Mouse (Mus musculus) left cerebral cortex, adult 2 months (tissue): ENCODE measurements around the gene Ctsh. TPM values are rescaled to one million over a fixed set of nuclear protein-coding genes. Genes with fewer than 3 reads are reported as not detected.
"Not testable (repeated sequence)": the region's sequence is repeated elsewhere in the genome, so short reads cannot be mapped to it uniquely, and the experiment has no call there.

Experiments
- DNase-seq, 2 experiments: peaks; one replicate each; pipeline ENCODE4 v3.0.0; 2021 to 2022; ENCODE audit warnings: low spot score in 2 of 2, mixed read lengths in 1 of 2; ENCODE audit errors: extremely low spot score in 1 of 2
- H3K27ac ChIP-seq: fragments of 200-600 bp; 2 replicates; pipeline ENCODE4 v1.8.1; 2022
- H3K4me3 ChIP-seq: fragments of 200-600 bp; 2 replicates; pipeline ENCODE4 v1.8.1; 2022
- CTCF ChIP-seq: fragments of 200-600 bp; IDR thresholded peaks from 2 replicates; pipeline ENCODE4 v1.8.1; 2022; ENCODE audit warnings: antibody characterized with exemption, mild to moderate bottlenecking, moderate library complexity
- intact Hi-C: fragments of 180-260 bp; cut with DNase I; formaldehyde crosslinking; loops from one replicate; pipeline ENCODE4 v1.15.1; 2025
- total RNA-seq, 2 experiments: library from RNA; stranded (reverse); gene quantifications; 2 replicates each; pipeline ENCODE4 v1.2.3; 2021

The Ctsh gene
- total RNA-seq, 2 experiments from 2014 or later = 14.1 to 18.9 TPM

- no peak for TF ChIP-seq CTCF
- no peak for DNase-seq
These were observed 6.6 kb downstream of the Ctsh start for GRCm38 (mm10) chr9:90060574-90060875.

GRCm38 (mm10) chr9:90060932-90061331, 7.0 kb downstream of the Ctsh start:
- H3K4me3 ChIP-seq, DNase-seq, H3K27ac ChIP-seq, intact Hi-C loops: not testable (repeated sequence)

More at GRCm38 (mm10) chr9:90060574-90060875, 6.6 kb downstream of the Ctsh start:
- intact Hi-C loops = no loop called here
- H3K27ac ChIP-seq = no peak overlapping the region
- no peak overlapping the region for H3K4me3 ChIP-seq

GRCm38 (mm10) chr9:90067341-90067740, 13.4 kb downstream of the Ctsh start:
- no peak overlapping the region for H3K27ac ChIP-seq
- H3K4me3 ChIP-seq = no peak overlapping the region
- no peak for TF ChIP-seq CTCF
- DNase-seq = no peak
- intact Hi-C loops = no loop called here

GRCm38 (mm10) chr9:90068786-90069185, 14.8 kb downstream of the Ctsh start:
- TF ChIP-seq CTCF = no peak
- H3K4me3 ChIP-seq = no peak overlapping the region

GRCm38 (mm10) chr9:90069485-90069884, 15.5 kb downstream of the Ctsh start:
- TF ChIP-seq CTCF = no peak
- H3K4me3 ChIP-seq = no peak overlapping the region
- H3K27ac ChIP-seq = no peak overlapping the region
- no peak for DNase-seq
- intact Hi-C loops = no loop called here

More at GRCm38 (mm10) chr9:90068786-90069185, 14.8 kb downstream of the Ctsh start:
- no peak overlapping the region for H3K27ac ChIP-seq
- DNase-seq = no peak
- intact Hi-C loops = no loop called here

- H3K27ac ChIP-seq = no peak overlapping the region
- no peak for TF ChIP-seq CTCF
- intact Hi-C loops = no loop called here
These were observed 16.2 kb downstream of the Ctsh start for GRCm38 (mm10) chr9:90070174-90070573.

GRCm38 (mm10) chr9:90075336-90075735, 21.4 kb downstream of the Ctsh start:
- no peak for TF ChIP-seq CTCF
- intact Hi-C loops = loop anchor here (5.0 kb wide), 2 partner anchors 88 to 248 kb away; no protein-coding TSS in a partner anchor
- DNase-seq = no peak
- no peak overlapping the region for H3K4me3 ChIP-seq
- H3K27ac ChIP-seq = no peak overlapping the region

More at GRCm38 (mm10) chr9:90070174-90070573, 16.2 kb downstream of the Ctsh start:
- DNase-seq = no peak
- no peak overlapping the region for H3K4me3 ChIP-seq

GRCm38 (mm10) chr9:90076131-90076530, 22.2 kb downstream of the Ctsh start:
- no peak for TF ChIP-seq CTCF
- Histone ChIP-seq H3K27ac (no peak overlapping the region), H3K4me3 (no peak overlapping the region)
- intact Hi-C loops = loop anchor here (5.0 kb wide), 2 partner anchors 89 to 249 kb away; no protein-coding TSS in a partner anchor
- DNase-seq = no peak

GRCm38 (mm10) chr9:90076849-90077461, 23.0 kb downstream of the Ctsh start:
- peak; percentile 89 for TF ChIP-seq CTCF
- peak; percentile 56 to 65 for DNase-seq
- Histone ChIP-seq H3K4me3 (no peak overlapping the region), H3K27ac (no peak overlapping the region)
- intact Hi-C loops = loop anchor here (5.0 kb wide), 2 partner anchors 90 to 250 kb away; no protein-coding TSS in a partner anchor

GRCm38 (mm10) chr9:90081961-90082360, 28.0 kb downstream of the Ctsh start:
- DNase-seq, intact Hi-C loops, H3K27ac ChIP-seq, H3K4me3 ChIP-seq: not testable (repeated sequence)

- intact Hi-C loops = no loop called here
- no peak for DNase-seq
- no peak overlapping the region for H3K4me3 ChIP-seq
- no peak overlapping the region for H3K27ac ChIP-seq
- no peak for TF ChIP-seq CTCF
These were observed 29.0 kb downstream of the Ctsh start for GRCm38 (mm10) chr9:90082992-90083391.

GRCm38 (mm10) chr9:90084152-90084551, 30.2 kb downstream of the Ctsh start:
- H3K4me3 ChIP-seq = no peak overlapping the region
- intact Hi-C loops = no loop called here
- no peak overlapping the region for H3K27ac ChIP-seq
- TF ChIP-seq CTCF = no peak
- DNase-seq = no peak
